In genomic region chr4:145050518-145051208, GRCm38 (mm10) we compare ENCODE assay signal across 8 mouse cellular contexts.
A peak's percentile ranks its signal among the peaks of the same experiment; 100 is the strongest.
DNase-seq lines count a peak whose midpoint lies in the region; ATAC-seq and TF ChIP-seq lines count a peak whose summit lies in the region.

No protein-coding gene starts in this region.

- TF ChIP-seq CTCF in gastrocnemius, adult 2 months (IDR thresholded peaks at IDR 0.05): peak; percentile 45
- TF ChIP-seq CTCF in CH12.LX (conservative IDR thresholded peaks at IDR 0.05 in 1 of 2, IDR thresholded peaks at IDR 0.05 in 1 of 2; ENCODE audit: low read depth in 2 of 2, low read length in 2 of 2): peak in 1 of 2 experiments; percentile 44; a peak in 2 of 4 replicates

- dilution Hi-C loops in CH12.LX (cut with MboI; ENCODE audit: extremely low pct_ligation_motif_present, extremely low pct_unique_long_range_greater_than_20kb, low sequenced_read_pairs): no loop called here

- H3K4me3 ChIP-seq in gastrocnemius, adult 2 months: no peak overlapping the region
- no peak overlapping the region for H3K4me3 ChIP-seq in CH12.LX (replicated peaks in 1 of 3; ENCODE audit: low read depth in 2 of 3, low read length in 2 of 3, poor library complexity in 1 of 3)
- H3K4me3 ChIP-seq in forebrain, embryonic 15.5 days: no peak overlapping the region
- no peak overlapping the region for H3K4me3 ChIP-seq in liver, embryonic 13.5 days (replicated peaks)
- no peak overlapping the region for H3K4me3 ChIP-seq in stomach, embryonic 14.5 days (ENCODE audit: low read depth, low read length)

- H3K79me2 ChIP-seq in CH12.LX (replicated peaks; ENCODE audit: control insufficient read depth, extremely low read depth, insufficient read depth, poor library complexity, severe bottlenecking): no peaks in the 10 kb centered on the region

- no peak overlapping the region for H3K4me2 ChIP-seq in CH12.LX (ENCODE audit: insufficient read depth, low read depth, poor library complexity, severe bottlenecking)
- no peak overlapping the region for H3K4me2 ChIP-seq in forebrain, embryonic 15.5 days (replicated peaks)
- H3K4me2 ChIP-seq in liver, embryonic 13.5 days: no peak overlapping the region
- no peak overlapping the region for H3K4me2 ChIP-seq in stomach, embryonic 14.5 days (replicated peaks; ENCODE audit: low read depth, low read length)

- H3K27ac ChIP-seq in gastrocnemius, adult 2 months: peak overlapping the region; percentile 70
- no peak overlapping the region for H3K27ac ChIP-seq in CH12.LX (ENCODE audit: insufficient read depth, low read depth)
- H3K27ac ChIP-seq in forebrain, embryonic 15.5 days (replicated peaks): no peak overlapping the region
- peak overlapping the region; percentile 45 for H3K27ac ChIP-seq in liver, embryonic 13.5 days
- H3K27ac ChIP-seq in stomach, embryonic 14.5 days (ENCODE audit: low read length): peak overlapping the region; percentile 64; the same call in 1 of the 2 replicates

- WGBS in forebrain, embryonic 15.5 days: 40% methylated on average over 8 of the region's 8 CpGs
- 63% methylated on average over 8 of the region's 8 CpGs for WGBS in liver, embryonic 13.5 days (ENCODE audit: insufficient replicate concordance)
- 40% methylated on average over 8 of the region's 8 CpGs for WGBS in stomach, embryonic 14.5 days

- H3K4me1 ChIP-seq in CH12.LX (ENCODE audit: control insufficient read depth in 1 of 2, insufficient read depth in 2 of 2): peaks cover 5 to 28% of the 10 kb centered on the region in 2 experiments
- peaks cover 6% of the 10 kb centered on the region for H3K4me1 ChIP-seq in forebrain, embryonic 15.5 days
- H3K4me1 ChIP-seq in liver, embryonic 13.5 days (replicated peaks): peaks cover 26% of the 10 kb centered on the region
- H3K4me1 ChIP-seq in stomach, embryonic 14.5 days (ENCODE audit: control insufficient read depth, insufficient read depth, low read length): peaks cover 17% of the 10 kb centered on the region

- ATAC-seq in forebrain, embryonic 15.5 days (replicated peaks): peak; percentile 54; the same call in 1 of the 2 replicates
- peak; percentile 80 for ATAC-seq in liver, embryonic 13.5 days (ENCODE audit: low read depth)
- ATAC-seq in stomach, embryonic 14.5 days (ENCODE audit: insufficient number of reproducible peaks, insufficient read depth, low FRiP score, low read depth): peak; percentile 57; the same call in 1 of the 2 replicates
- no peak for ATAC-seq in frontal cortex, adult (ENCODE audit: low TSS enrichment)

- peak; percentile 42 for TF ChIP-seq RAD21 in CH12.LX (IDR thresholded peaks at IDR 0.05; ENCODE audit: low read depth, low read length)

- H3K36me3 ChIP-seq in CH12.LX (replicated peaks in 1 of 2; ENCODE audit: control insufficient read depth in 1 of 2, insufficient read depth in 1 of 2, low read length in 1 of 2): peaks cover 24 to 61% of the 10 kb centered on the region in 2 experiments
- peaks cover 24% of the 10 kb centered on the region for H3K36me3 ChIP-seq in forebrain, embryonic 15.5 days
- H3K36me3 ChIP-seq in liver, embryonic 13.5 days: peaks cover 44% of the 10 kb centered on the region
- H3K36me3 ChIP-seq in stomach, embryonic 14.5 days (ENCODE audit: control insufficient read depth, insufficient read depth, low read length): peaks cover 4% of the 10 kb centered on the region; the same call in 1 of the 2 replicates

- DNase-seq in gastrocnemius, adult 2 months: peak; percentile 30
- no peak for DNase-seq in gastrocnemius, postnatal 36 days
- DNase-seq in CH12.LX (ENCODE audit: extremely low read depth) (peak; percentile 34), adipocyte (ENCODE audit: low spot score) (no peak)
- peak; percentile 32 for DNase-seq in liver, embryonic 13.5 days

- H3K9me3 ChIP-seq in CH12.LX (replicated peaks; ENCODE audit: low read length): no peaks in the 10 kb centered on the region
- H3K9me3 ChIP-seq in forebrain, embryonic 15.5 days: no peaks in the 10 kb centered on the region
- H3K9me3 ChIP-seq in liver, embryonic 13.5 days (replicated peaks): no peaks in the 10 kb centered on the region
- H3K9me3 ChIP-seq in stomach, embryonic 14.5 days (ENCODE audit: control insufficient read depth, low read depth, low read length): no peaks in the 10 kb centered on the region

- no peaks in the 10 kb centered on the region for H3K27me3 ChIP-seq in CH12.LX (replicated peaks)
- no peaks in the 10 kb centered on the region for H3K27me3 ChIP-seq in forebrain, embryonic 15.5 days
- no peaks in the 10 kb centered on the region for H3K27me3 ChIP-seq in liver, embryonic 13.5 days
- H3K27me3 ChIP-seq in stomach, embryonic 14.5 days (ENCODE audit: control insufficient read depth, insufficient read depth, low read length): no peaks in the 10 kb centered on the region

- intact Hi-C loops in gastrocnemius, adult 2 months (cut with DNase I): loop anchor here (1.0 kb wide), 1 partner anchor 160 kb away; no protein-coding TSS in a partner anchor
- intact Hi-C loops in gastrocnemius, postnatal 36 days (cut with DNase I): no loop called here

- no peak overlapping the region for H3K9ac ChIP-seq in CH12.LX (ENCODE audit: insufficient read depth, low read depth)
- no peak overlapping the region for H3K9ac ChIP-seq in forebrain, embryonic 15.5 days (replicated peaks)
- no peak overlapping the region for H3K9ac ChIP-seq in liver, embryonic 13.5 days
- H3K9ac ChIP-seq in stomach, embryonic 14.5 days (replicated peaks; ENCODE audit: low read depth, low read length): no peak overlapping the region

- no peak for TF ChIP-seq EP300 in CH12.LX (IDR thresholded peaks at IDR 0.05; ENCODE audit: low read length)

- in situ Hi-C loops in CH12.LX (cut with MboI; ENCODE audit: low pct_ligation_motif_present, low pct_unique_long_range_greater_than_20kb, low sequenced_read_pairs): no loop called here

- no peak for TF ChIP-seq POLR2A in CH12.LX (IDR thresholded peaks at IDR 0.05; ENCODE audit: low read depth, low read length)

TF ChIP-seq in CH12.LX, 34 proteins besides CTCF, POLR2A, EP300 and RAD21:
- TF ChIP-seq MEF2A (IDR thresholded peaks at IDR 0.05; ENCODE audit: borderline replicate concordance, low read depth, low read length): no peak
- TF ChIP-seq TCF12 (IDR thresholded peaks at IDR 0.05; ENCODE audit: low read depth, low read length): no peak
- no peak for TF ChIP-seq POLR2AphosphoS2 (IDR thresholded peaks at IDR 0.05; ENCODE audit: low read depth, low read length)
- no peak for TF ChIP-seq ZKSCAN1 (IDR thresholded peaks at IDR 0.05; ENCODE audit: borderline replicate concordance, low read depth, low read length)
- peak; percentile 50 for TF ChIP-seq SMC3 (IDR thresholded peaks at IDR 0.05; ENCODE audit: low read depth, low read length)

Comparison
In these comparisons a context has a peak if more than half of its experiments do, and no peak if none do; other contexts are left out.
1. DNase-seq: peak in gastrocnemius, adult 2 months (single experiment), CH12.LX (single experiment) and liver, embryonic 13.5 days (single experiment); none in gastrocnemius, postnatal 36 days (0 of 2) and adipocyte (single experiment).
2. H3K27ac ChIP-seq: peak in gastrocnemius, adult 2 months (single experiment), liver, embryonic 13.5 days (single experiment) and stomach, embryonic 14.5 days (single experiment); none in CH12.LX (single experiment) and forebrain, embryonic 15.5 days (single experiment).